Mouse (Mus musculus): Measurements from ENCODE around the gene Cpd. TPM values are rescaled to one million over a fixed set of nuclear protein-coding genes. Genes with fewer than 3 reads are reported as not detected.

Gene Cpd
- total RNA-seq (2023): 1 to 10 TPM; 1.7 to 2.3 TPM

DNA sequence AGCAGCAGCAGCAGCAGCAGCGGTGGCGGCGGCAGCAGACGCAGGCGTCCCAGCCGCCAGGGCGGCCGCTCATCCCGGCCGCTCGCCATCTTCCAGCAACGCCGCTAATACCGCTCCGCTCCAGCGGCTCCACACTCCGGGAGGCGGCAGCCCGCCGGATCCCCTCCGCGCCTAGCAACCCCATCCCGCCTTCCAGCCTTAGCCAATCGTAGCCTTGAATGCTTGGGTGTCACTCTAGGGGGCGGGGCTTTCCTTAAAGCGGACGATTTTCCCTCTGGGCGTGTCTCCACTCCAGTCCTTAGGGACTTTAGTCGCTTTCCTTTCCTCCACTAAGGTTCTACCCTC lies at the start of gene Cpd:
Gene Cpd (minus strand): TSS at position 141 of the 345 bp plus-strand sequence.

DNA sequence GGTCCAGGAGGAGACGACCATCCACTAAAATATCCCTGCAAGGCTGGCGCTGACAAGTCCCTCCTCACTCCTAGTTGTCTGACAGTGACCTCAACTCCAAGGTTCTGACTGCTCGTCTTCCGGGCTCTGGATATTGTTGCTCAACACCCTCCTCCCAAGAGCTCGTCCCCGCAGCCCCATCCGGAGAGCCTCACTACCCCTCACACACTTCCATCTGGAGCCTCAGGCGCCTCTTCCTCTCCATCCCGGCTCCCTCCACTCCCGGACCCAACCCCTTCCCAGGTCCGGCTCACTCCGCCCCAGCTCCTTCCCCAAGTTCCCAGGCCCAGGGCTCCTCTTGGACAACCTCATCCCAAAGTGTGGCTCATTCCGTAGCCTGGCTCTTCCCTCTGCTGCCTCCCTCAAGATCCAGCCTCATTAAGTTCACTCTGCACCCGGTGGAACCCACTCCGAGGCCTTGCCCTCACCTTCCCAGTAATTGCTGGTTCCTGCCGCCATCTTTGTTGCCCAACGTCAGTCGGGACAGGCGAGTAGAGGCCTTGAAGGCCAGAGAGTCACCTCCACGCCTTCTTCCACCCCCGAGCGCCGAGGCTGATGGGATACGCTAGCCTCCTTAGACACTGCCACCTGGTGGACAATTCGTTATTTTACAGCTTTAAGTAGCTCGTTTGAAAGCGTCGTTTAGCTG lies 83.6 kb downstream of the Cpd start, which contains the start of gene Gosr1:
Gene Gosr1 (minus strand): TSS at position 527 of the 688 bp plus-strand sequence.

Other genes with a start within 250 kb of the Cpd start
- 10 to 100 TPM; 61.0 to 65.3 TPM for gene Abr, start 224.7 kb downstream of the Cpd start, total RNA-seq (2023)
- gene Bhlha9, start 174.5 kb downstream of the Cpd start, total RNA-seq (2023): not detected
- gene Trarg1, start 167.2 kb downstream of the Cpd start, total RNA-seq (2023): not detected
- gene Gosr1, start 83.4 kb downstream of the Cpd start, total RNA-seq (2023): 10 to 100 TPM; 41.9 to 44.7 TPM
- not detected for gene Tmigd1, start 55.1 kb upstream of the Cpd start, total RNA-seq (2023)
- gene Blmh, start 77.8 kb upstream of the Cpd start, total RNA-seq (2023): 10 to 100 TPM; 48.5 to 57.4 TPM
- not detected for gene Slc6a4, start 151.6 kb upstream of the Cpd start, total RNA-seq (2023)
- gene Nsrp1, start 231.4 kb upstream of the Cpd start, total RNA-seq (2023): 10 to 100 TPM; 15.7 to 21.4 TPM